Mouse (Mus musculus): ENCODE data around the gene Slc13a3.

The Slc13a3 gene

GRCm38 (mm10) chr2:165364334-165365091 lies 108.5 kb downstream of the Slc13a3 start:
- DNase-seq (ENCODE audit: low read depth, low spot score): peak; percentile 47

- no peak for DNase-seq (ENCODE audit: low read depth, low spot score)
These were observed 109.7 kb downstream of the Slc13a3 start for GRCm38 (mm10) chr2:165363282-165363681.

DNA sequence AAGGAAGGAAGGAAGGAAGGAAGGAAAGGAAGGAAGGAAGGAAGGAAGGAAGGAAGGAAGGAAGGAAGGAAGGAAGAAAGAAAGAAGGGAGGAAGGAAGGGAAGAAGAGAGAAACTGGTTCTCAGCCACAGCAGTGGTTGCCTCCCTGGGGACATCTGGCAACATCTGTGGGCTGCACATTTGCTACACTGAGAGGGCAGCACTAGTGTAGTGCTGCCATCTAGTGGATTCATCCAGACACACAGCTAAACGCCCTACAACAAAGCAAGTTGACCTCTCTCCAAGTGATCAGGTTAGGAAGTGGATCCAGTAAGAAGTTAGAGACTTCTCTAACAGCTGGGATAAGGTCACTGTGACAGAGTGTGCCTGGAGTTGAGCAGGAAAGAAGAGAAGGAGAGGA lies 112.2 kb downstream of the Slc13a3 start:
- DNase-seq (ENCODE audit: low read depth, low spot score): peak; percentile 54
